Mouse (Mus musculus) cerebellum, postnatal 4 days (tissue): ENCODE results near the gene Kdm2b.
A peak's percentile ranks its signal among the peaks of the same experiment; 100 is the strongest.

Source experiments
- DNase-seq, 2 experiments: peaks; one replicate each; pipeline ENCODE4 v3.0.0; 2022; ENCODE audit warnings: low spot score in 2 of 2, mixed read lengths in 1 of 2

Kdm2b gene

DNA sequence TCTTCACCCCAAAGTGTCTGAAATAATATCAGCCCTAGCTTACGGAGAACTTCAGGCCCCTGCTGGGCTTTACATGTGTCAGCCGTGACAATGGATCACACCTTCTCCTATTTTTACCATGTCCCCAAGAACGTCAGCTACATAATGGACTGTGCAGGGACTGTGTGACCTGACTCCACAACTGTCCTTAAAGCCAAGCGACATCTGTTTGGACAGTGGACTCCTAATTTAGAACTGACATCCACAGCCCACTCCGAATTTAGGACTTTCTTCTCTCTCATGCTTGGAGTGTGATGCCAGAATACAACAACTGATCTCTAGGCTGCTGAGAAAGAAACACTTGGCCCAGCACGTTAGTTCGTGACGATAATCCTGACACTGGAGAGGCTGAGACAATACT is 62.5 kb downstream of the Kdm2b start:
- no peak for DNase-seq

DNA sequence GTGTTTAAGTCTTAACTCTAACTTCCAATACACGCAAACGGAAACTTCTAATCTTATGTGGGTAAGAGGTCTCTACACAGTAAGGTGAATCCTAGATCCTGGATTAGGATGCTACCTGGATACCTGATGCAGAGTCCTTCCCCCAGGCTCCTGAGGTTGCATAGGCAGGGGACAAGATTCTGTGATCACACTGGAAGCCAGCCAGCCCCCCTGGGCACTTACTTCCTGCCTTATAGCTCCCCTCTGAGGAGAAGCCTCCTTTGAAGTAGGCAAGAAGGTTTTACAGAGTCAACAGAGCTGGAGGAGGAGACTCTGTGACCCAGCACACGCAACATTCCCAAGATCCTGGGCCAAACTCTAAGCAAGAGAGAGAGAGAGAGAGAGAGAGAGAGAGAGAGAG is 63.3 kb downstream of the Kdm2b start:
- DNase-seq, result no peak

DNA sequence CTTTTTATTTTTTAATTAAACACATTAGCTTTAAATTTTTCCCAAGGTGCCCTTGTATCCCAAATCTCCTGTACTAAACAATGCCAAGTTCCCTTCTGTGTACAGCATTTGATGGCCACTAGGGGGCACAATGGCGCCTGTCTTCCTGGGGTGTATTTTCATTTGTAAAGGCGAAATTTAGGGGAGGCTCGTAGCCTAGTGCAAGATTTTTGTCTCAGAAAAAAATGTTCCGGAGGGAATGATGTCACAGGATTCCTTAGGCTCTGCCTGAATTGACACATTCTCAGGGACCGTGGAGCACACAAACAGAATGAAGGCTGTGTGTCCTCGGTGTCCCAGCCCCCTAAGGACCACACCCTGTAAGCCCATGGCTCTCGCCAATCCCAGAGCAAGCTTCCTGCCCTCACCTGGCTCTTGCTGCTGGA is 64.1 kb downstream of the Kdm2b start:
- peak; percentile 42 to 64 for DNase-seq

DNA sequence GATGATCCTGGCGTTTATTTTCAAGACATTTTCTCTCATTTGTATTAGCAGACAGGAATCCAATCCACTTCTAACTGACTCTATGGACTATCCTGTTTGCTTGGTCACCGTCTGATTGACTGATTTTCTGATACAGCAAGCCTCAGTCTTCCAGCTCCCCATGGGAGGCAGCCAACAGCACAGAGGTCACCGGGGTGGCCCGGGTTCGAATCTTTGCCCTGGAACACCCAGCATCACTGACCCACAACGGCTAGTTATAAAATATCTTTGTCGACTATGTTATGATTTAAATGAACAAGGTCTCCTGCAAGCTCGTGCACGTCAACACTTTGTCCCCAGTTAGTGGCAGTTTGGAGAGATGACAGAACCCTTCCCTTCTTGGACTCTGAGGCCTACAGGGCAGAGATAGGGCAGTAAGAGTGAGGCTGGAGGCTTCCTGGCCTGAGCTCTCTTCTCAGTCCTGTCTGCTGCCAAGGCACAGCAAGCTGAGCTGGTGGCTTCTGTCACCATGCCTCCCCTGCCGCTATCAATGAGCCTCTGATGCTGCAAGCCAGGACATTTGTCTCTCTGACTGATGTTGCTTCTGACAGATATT is 65.7 kb downstream of the Kdm2b start:
- no peak for DNase-seq

DNA sequence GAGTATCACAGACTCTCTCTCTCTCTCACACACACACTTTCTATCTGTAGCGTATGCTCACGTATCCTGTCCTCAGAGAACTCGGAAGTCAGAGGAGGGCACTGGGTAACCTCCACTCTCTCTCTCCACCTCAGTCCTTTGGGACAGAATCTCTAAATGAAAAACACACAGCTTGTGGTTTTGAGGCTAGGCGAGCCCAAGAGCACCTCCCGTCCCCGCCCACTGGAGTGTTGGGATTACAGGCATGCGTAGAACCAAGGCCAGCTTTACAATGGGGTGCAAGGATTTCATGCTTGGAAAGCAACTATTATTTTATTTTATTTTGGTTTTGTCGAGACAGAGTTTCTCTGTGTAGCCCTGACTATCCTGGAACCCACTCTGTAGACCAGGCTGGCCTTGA is 67.7 kb downstream of the Kdm2b start:
- DNase-seq, result no peak

DNA sequence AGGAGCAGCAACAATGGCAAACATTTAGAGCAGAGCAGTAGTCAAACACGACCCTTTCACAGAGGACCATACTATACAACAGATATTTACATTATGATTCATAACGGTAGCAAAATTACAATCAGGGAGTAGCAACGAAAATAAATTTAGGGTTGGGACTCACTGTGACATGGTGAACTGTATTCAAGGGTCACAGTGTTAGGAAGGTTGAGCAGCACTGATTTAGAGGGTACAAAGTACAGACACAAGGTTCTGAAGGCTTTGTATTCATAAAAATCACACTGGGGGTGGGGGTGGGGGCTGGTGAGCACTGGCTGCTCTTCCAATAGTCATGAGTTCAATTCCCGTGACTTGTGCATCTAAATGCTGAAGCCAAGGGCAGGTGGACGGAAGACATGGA is 69.1 kb downstream of the Kdm2b start:
- no peak for DNase-seq

DNA sequence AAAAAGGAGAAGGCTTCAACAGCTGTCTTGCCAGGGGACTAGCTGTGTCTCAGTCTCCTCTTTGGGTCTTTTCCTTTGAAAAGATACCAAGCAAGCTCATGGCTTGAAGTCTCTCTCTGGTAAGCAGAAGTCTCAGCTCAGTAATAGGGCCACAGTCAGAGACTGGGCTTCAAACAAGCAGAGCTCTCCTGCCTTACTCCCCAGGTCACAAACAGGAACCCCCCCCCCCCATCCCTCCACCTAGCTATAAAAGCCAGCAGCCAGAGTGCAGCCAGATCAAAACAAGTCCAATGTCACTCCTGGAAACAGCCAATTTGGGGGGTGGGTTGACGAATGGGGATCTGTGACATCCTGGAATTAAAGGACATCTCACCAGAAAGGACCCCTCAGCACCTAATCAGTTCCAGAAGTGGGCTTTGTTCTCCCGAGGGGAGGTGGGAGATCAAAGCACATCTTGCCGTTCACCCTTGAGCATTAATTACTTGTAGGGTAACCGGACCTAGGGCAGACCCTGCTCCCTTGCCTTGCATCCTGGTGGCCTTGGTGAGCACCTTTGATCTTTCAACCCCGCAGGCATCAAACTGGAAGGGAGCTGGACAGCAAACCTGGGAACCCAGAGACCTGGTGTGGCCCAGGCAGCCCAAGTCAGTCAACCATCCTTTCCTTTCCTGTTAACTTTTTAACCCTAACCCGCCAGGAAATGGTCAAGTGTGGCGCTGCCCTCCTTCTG is 71.5 kb downstream of the Kdm2b start:
- DNase-seq, result no peak

DNA sequence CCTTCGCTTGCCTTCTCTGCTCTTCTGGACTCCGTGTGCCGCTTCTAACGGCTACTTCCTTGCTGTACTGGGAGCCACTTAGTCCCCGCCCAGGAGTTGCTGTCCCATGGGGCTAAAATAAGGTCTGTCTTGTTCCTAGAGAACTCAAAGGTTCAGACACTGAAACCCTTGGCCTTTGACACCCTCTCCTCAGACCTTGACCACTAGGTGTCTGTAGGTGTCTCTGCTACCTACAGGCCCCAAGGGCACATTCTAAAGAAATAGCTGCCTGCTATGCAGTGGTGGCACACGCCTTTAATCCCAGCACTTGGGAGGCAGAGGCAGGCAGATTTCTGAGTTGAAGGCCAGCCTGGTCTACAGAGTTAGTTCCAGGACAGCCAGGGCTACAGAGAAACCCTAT is 73.5 kb downstream of the Kdm2b start:
- no peak for DNase-seq

DNA sequence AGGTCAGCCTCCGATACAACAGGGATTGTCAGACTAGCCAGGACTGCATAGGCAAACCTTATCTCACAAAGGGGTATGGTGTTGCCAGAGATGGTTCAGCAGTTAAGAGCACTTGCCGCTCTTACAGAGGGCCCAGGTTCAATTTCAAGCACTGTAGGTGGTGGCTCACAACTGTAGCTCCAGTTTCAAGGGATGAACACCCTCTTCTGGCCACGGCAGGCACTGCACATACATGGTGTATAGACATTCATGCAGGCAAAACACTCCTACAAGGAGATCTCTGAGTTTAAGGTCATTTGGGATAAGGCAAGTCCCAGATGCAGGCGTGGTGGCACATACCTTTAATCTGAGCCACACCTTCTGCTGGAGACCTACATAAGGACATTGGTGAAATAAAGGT is 76.8 kb downstream of the Kdm2b start:
- DNase-seq, result no peak

DNA sequence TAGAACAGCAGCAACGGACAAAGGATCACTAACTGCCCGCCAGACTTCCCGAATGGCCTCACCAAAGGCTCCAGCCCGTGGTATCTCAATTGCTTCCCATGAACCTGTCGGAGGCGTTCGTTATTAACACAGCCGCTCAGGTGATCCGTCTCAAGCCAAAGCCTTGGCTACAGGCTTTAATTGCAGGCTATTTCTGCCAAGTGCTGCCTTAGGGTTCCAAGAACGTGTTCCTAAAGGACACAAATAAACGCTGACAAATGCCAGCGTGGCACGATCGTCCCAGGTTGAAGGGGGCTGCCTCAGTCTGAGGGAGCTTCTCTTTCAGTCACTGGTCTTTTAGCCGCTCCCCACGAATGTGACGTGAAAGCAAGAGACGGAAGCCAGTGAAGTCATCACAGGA is 80.1 kb downstream of the Kdm2b start:
- DNase-seq, result no peak

DNA sequence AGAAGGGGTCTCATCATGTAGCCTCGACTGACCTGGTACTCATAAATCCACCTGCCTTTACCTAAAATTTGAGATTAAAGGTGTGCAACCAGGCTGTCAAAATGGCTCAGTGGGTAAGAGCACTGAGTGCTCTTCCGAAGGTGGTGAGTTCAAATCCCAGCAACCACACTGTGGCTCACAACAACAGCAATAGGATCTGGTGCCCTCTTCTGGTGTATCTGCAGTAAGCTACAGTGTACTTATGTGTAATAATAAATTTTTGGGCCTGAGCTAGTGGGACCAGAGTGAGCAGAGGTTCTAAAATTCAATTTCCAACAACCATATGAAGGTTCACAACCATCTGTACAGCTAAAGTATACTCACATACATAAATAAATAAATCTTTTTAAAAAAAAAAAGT is 81.6 kb downstream of the Kdm2b start:
- DNase-seq, result no peak

DNA sequence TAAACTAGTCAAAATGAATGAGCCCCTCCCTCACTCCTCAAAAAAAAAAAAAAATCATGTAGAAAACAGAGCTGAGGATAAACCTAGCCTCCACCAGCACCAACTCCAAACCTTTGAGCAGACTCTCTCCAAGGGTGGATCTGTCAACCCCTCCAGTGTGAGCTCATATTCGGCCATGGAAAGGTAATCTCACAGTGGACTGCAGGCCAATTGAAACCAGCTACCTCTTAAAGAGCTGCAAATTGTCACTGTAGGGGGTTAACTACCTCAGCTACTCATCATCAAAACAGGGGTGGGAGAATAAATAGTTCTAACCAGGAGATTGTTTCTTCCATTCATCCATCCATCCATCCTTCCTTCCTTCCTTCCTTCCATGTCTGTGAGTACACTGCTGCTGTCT is 82.4 kb downstream of the Kdm2b start:
- no peak for DNase-seq

DNA sequence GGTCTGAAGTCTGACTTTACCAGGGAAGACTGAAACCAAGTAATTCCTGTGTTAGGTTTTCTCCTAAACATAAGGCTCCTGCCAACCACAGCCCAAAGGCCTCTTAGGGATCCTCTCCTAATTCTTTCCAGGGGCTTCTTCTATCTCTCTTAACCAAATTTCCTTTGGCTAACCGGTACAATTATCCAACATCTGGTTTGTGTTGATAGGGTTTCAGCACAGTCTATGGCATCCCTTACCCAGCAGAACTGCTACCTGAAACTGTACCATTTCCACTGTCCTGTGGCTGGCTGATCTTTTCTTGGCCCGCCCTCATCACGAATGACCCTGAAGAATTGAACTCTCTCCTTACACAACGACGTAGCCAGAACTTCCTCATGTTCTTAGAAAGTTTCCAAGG is 86.5 kb downstream of the Kdm2b start:
- DNase-seq, result no peak

DNA sequence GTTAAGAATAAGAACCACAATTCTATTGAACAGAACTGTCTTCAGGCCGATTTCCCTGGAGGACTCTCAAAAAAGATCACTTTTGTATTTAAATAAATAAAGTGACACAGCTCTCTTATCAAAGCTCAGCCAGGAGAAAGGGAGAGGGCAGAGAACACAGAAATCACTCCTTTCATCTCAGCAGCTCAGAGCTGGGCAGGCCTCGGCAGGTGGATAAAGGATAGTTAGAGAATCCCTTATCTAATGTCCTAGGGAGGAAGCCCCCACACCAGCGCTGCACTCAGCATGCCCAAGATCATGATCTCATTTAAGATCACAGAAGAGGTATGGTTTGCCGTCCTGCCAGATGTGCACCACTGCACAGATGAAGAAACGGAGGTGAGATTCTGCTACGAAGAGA is 87.4 kb downstream of the Kdm2b start:
- DNase-seq, result no peak

DNA sequence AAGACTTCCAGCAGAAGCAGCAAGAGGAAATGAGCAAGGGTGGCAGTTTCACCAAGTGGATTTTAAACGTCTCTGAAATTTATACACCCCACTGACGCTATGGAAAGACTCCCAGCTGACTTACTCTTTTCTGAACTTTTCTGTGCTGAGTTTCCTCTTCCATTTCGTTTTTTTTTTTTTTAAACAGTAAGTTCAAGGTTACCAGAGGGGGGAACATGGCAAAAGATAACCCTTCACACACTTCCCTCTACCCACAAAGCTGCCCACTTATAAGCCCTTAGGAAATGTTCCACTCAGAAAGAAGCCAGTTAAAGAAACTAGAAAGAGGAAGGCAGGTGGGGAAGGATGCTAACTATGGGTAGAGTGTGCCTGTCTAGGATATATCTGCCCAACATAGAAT is 88.0 kb downstream of the Kdm2b start:
- no peak for DNase-seq

DNA sequence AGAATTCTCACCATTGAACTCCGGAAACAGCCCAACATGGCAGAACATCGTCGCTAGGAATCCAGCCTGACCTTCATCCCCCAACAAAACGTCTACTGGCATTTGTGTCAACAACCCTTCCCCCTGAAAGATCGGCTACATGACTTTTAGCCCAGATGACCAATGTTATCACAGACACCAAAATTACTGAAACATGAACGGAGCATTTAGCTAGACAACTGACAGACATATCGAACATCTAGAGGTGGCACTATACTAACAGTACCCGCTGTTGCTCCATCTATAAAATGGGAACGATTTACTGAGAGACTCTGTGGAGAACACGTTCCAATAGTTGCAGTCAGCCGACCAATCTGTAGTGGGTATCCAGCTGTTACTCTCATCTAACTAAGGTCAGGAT is 88.4 kb downstream of the Kdm2b start:
- DNase-seq, result no peak

DNA sequence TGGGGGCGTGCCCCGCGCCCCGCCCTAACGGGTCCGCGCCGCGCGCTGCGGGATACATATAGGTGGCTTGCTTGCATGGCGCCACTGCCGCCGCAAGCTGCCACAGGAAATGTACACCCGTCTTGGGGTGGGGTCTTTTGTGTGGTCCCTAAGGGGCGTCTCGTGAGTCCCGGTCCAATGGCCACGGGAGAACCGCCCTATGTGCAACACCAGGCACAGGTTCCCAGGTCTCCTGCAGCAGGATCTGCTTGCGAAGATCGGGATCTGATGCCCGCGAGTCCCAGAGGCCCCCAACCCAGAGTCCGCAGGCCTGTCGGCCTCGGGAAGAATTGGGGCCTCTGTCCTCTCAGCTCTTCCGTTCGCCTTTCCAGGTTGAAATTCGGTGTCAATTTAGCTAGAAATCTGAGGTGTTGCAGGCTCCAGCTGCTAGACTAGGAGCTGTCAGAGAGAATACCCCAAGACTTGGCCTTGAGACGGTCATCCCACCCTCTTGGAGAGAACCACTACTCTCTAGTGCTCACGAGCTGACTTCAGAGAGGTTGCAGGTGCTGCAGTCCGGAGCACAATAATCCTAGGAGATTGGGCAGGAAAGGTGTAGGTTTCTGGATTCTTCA is 89.0 kb downstream of the Kdm2b start:
- DNase-seq, result no peak

DNA sequence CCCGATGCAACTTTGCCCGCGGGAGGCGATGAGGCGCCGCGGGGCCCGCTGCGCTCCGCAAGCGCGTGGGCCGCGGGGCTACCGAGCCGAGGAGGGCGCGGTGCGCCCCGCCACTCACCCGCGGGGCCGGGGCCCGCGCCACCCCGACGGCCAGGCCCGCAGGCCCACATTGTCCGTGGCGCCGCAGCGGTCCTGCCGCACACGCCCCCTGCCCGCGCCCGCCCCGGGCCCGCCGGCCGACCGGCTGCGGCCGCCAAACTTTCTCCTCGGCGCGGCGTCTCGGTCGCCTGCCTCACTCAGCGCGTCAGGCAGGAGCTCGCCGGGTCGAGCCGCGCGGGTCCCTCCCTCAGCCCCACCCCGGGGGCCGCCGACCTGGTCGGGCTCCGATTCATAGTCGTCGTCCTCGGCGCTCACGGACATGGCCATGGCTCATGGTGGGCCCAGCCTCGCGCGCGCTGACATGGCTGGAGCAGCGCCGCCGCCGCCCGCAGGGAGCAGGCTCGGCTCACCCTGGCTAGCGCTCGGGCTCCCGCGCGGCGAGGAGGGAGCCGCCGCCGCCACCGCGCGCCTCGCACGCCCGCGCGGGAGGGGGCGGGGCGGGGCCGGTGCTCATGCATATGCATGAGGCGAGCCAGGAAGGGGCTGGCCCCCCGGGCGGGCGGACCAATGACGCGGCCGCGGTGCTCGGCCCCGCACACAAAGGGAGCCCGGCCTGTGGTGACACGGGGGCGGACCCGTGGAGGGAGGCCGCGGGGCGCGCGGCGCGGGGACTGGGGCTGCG is 89.7 kb downstream of the Kdm2b start:
- DNase-seq, result peak; percentile 69 to 85

DNA sequence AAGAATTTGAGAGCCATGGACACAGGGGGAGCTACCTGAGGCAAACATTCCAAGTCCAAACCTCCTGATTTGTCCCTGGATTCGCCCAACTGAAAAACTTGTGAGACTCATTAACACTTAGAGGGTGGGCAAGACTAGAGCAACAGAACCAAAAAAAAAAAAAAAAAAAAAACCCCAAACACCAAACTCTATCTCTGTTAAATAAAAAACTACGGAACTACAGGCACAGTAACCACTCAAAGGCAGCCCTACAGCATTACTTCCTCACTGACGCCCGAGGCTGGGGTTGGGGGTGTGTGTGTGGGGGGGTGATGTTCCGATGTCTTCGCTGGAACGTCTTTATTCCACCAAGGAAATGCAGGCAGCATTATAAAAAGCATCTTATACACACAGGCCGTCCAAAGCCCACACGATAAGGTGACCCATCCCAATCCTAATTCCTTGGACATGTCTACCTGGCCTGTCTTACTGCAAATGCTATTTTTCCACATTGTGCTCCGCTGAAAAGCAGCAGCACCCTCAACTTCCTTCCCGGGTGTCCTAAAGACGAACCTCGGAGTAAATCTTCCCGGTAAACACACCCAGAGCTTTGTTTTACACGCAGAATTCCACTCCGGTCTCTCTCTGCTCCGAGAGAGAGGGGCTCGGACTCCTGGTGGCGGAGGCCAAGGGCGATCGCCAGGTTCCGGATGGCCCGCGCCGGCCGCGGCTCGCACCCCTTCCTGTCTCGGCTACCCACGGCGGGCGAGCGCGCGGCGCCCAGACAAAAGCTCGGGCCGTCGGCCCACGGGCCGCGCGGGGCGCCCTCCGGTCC is 90.5 kb downstream of the Kdm2b start:
- no peak for DNase-seq

DNA sequence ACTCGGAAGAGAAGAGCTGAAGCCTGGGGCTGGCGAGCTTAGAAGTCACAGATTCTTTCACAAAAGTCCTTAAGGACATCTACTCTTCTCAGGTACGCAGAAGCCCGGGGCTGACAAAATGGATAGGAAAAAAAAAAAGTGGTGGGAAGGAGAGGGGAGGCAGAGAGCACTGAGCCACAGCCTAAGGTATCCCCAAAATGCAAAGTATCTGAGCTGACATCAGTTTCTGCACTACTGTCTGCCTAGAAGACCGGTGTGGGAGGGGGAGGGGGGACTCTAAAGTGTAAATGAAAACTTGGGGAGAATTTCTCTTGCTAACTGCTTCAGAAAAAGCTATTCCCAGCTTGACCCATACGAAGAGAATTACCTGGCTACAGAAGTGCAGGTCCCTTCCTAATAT is 91.5 kb downstream of the Kdm2b start:
- no peak for DNase-seq

DNA sequence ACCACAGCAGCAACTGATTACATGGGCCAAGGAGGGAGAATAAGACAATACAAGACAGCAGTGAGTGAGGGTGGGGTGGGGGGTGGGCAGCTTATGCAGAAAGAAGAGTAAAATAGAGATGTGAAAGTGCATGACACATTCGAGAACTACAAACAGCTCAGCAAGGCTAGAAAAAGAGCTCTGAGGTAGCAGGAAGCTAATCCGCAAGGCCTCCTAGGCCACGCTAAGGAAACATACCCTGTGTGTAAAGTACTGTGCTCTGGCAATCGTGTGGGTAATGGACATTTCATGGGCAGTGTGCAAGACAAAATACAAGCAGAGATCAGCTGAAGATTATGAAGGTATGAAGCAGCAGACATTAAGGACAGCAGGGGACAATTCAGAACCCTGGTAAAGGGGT is 94.8 kb downstream of the Kdm2b start:
- DNase-seq, result no peak
